Mouse (Mus musculus): Measurements from ENCODE around the gene Olfr675. TPM values are rescaled to one million over a fixed set of nuclear protein-coding genes. Genes with fewer than 3 reads are reported as not detected.
"Not testable (repeated sequence)": the region's sequence is repeated elsewhere in the genome, so short reads cannot be mapped to it uniquely, and the experiment has no call there.

Olfr675 gene
- total and polyA plus RNA-seq, 2 experiments from 2014 or later, result not detected

DNA sequence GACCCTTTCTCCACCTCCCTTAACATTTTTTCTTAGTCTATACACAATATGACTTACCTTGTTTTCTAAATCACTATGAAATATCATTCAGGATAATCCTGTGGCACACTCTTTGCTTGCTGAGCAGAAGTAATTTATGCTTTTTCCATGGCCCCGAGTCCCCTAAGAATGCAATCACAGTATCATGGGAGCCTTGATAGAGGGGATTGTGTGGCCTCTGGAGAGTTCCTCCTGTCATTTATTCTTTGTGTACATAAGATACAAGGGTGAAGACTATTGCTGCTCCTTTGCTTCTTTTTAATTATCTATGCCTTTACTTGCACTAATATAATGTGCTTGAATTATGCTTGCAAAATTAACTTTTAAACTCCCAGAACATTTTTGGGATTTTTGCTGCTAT, 49.2 kb downstream of the Olfr675 start, which contains the start of gene Olfr671:
Gene Olfr671 (minus strand): TSS at position 101 of the 400 bp plus-strand sequence.
- Histone ChIP-seq H3K4me1 (ENCODE audit: insufficient read depth) (no peaks in the 10 kb centered on the region), H3K36me3 (ENCODE audit: insufficient read depth) (no peaks in the 10 kb centered on the region), H3K4me3 (ENCODE audit: low read depth, low read length) (no peak within 1 kb of the TSS), H3K4me2 (ENCODE audit: low read depth) (no peak within 1 kb of the TSS), H3K9ac (no peak within 1 kb of the TSS), H3K9me3 (ENCODE audit: low read length) (no peaks in the 10 kb centered on the region), H3K27ac (ENCODE audit: low read depth, low read length) (no peak within 1 kb of the TSS), H3K27me3 (ENCODE audit: insufficient read depth, low read length) (no peaks in the 10 kb centered on the region)
- WGBS, result 77% methylated on average over 1 of the region's 1 CpGs
- ATAC-seq (no peak), DNase-seq (no peak)
- TF ChIP-seq CTCF (IDR thresholded peaks at IDR 0.05; ENCODE audit: low read depth), result no peak

DNA sequence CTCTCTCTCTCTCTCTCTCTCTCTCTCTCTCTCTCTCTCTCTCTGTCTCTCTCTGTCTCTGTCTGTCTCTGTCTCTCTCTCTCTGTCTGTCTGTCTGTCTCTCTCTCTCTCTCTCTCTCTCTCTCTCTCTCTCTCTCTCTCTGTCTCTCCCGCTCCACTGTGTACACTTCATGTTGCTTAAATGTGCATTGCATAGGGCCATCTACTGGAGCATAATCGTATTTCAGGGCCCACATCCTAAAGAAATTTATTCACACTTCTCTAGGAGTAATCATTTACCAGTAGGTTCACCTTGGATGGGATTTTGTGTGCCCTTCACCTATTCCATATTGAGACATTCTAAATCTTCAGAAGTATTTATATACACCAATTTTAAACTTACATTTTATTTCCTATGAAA, 55.8 kb downstream of the Olfr675 start:
- not testable (repeated sequence) for H3K4me3 ChIP-seq (ENCODE audit: low read depth, low read length); H3K27ac ChIP-seq (ENCODE audit: low read depth, low read length); H3K4me2 ChIP-seq (ENCODE audit: low read depth); H3K9ac ChIP-seq; H3K4me1 ChIP-seq (ENCODE audit: insufficient read depth); H3K9me3 ChIP-seq (ENCODE audit: low read length); H3K36me3 ChIP-seq (ENCODE audit: insufficient read depth); ATAC-seq; DNase-seq; H3K27me3 ChIP-seq (ENCODE audit: insufficient read depth, low read length)
- WGBS, result 78% methylated on average over 2 of the region's 2 CpGs

Other genes with a start within 250 kb of the Olfr675 start
- not detected in 2 replicates for gene Usp17lb, start 185.9 kb downstream of the Olfr675 start, total RNA-seq (2014; rRNA removed)
- not detected in 2 replicates for gene Usp17lb, start 185.9 kb downstream of the Olfr675 start, polyA plus RNA-seq (2015; fragmentation: Nextera tagmentation; extraction: Ambion mirVana)
- gene Usp17la, start 171.5 kb downstream of the Olfr675 start, total RNA-seq (2014; rRNA removed), result not detected in 2 replicates
- not detected in 2 replicates for gene Usp17la, start 171.5 kb downstream of the Olfr675 start, polyA plus RNA-seq (2015; fragmentation: Nextera tagmentation; extraction: Ambion mirVana)
- gene Olfr665, start 150.4 kb downstream of the Olfr675 start, total RNA-seq (2014; rRNA removed), result not detected in 2 replicates
- gene Olfr665, start 150.4 kb downstream of the Olfr675 start, polyA plus RNA-seq (2015; fragmentation: Nextera tagmentation; extraction: Ambion mirVana), result not detected in 2 replicates
- not detected in 2 replicates for gene Olfr666, start 132.5 kb downstream of the Olfr675 start, total RNA-seq (2014; rRNA removed)
- not detected in 2 replicates for gene Olfr666, start 132.5 kb downstream of the Olfr675 start, polyA plus RNA-seq (2015; fragmentation: Nextera tagmentation; extraction: Ambion mirVana)
- not detected in 2 replicates for gene Olfr667, start 107.0 kb downstream of the Olfr675 start, total RNA-seq (2014; rRNA removed)
- not detected in 2 replicates for gene Olfr667, start 107.0 kb downstream of the Olfr675 start, polyA plus RNA-seq (2015; fragmentation: Nextera tagmentation; extraction: Ambion mirVana)
- gene Olfr668, start 100.4 kb downstream of the Olfr675 start, total RNA-seq (2014; rRNA removed), result not detected in 2 replicates
- gene Olfr668, start 100.4 kb downstream of the Olfr675 start, polyA plus RNA-seq (2015; fragmentation: Nextera tagmentation; extraction: Ambion mirVana), result not detected in 2 replicates
- not detected in 2 replicates for gene Olfr669, start 94.2 kb downstream of the Olfr675 start, total RNA-seq (2014; rRNA removed)
- not detected in 2 replicates for gene Olfr669, start 94.2 kb downstream of the Olfr675 start, polyA plus RNA-seq (2015; fragmentation: Nextera tagmentation; extraction: Ambion mirVana)
- gene Olfr670, start 65.8 kb downstream of the Olfr675 start, total RNA-seq (2014; rRNA removed), result not detected in 2 replicates
- gene Olfr670, start 65.8 kb downstream of the Olfr675 start, polyA plus RNA-seq (2015; fragmentation: Nextera tagmentation; extraction: Ambion mirVana), result not detected in 2 replicates
- not detected in 2 replicates for gene Olfr671, start 49.3 kb downstream of the Olfr675 start, total RNA-seq (2014; rRNA removed)
- gene Olfr671, start 49.3 kb downstream of the Olfr675 start, polyA plus RNA-seq (2015; fragmentation: Nextera tagmentation; extraction: Ambion mirVana), result not detected in 2 replicates
- not detected in 2 replicates for gene Olfr672, start 26.4 kb downstream of the Olfr675 start, total RNA-seq (2014; rRNA removed)
- gene Olfr672, start 26.4 kb downstream of the Olfr675 start, polyA plus RNA-seq (2015; fragmentation: Nextera tagmentation; extraction: Ambion mirVana), result not detected in 2 replicates
- gene Olfr676, start 4.2 kb upstream of the Olfr675 start, total RNA-seq (2014; rRNA removed), result not detected in 2 replicates
- not detected in 2 replicates for gene Olfr676, start 4.2 kb upstream of the Olfr675 start, polyA plus RNA-seq (2015; fragmentation: Nextera tagmentation; extraction: Ambion mirVana)
- gene Olfr677, start 22.9 kb upstream of the Olfr675 start, total RNA-seq (2014; rRNA removed), result not detected in 2 replicates
- not detected in 2 replicates for gene Olfr677, start 22.9 kb upstream of the Olfr675 start, polyA plus RNA-seq (2015; fragmentation: Nextera tagmentation; extraction: Ambion mirVana)
- not detected in 2 replicates for gene Olfr678, start 36.0 kb upstream of the Olfr675 start, total RNA-seq (2014; rRNA removed)
- gene Olfr678, start 36.0 kb upstream of the Olfr675 start, polyA plus RNA-seq (2015; fragmentation: Nextera tagmentation; extraction: Ambion mirVana), result not detected in 2 replicates
- gene Olfr679, start 52.7 kb upstream of the Olfr675 start, total RNA-seq (2014; rRNA removed), result not detected in 2 replicates
- gene Olfr679, start 52.7 kb upstream of the Olfr675 start, polyA plus RNA-seq (2015; fragmentation: Nextera tagmentation; extraction: Ambion mirVana), result not detected in 2 replicates
- not detected in 2 replicates for gene Olfr680-ps1, start 64.4 kb upstream of the Olfr675 start, total RNA-seq (2014; rRNA removed)
- gene Olfr680-ps1, start 64.4 kb upstream of the Olfr675 start, polyA plus RNA-seq (2015; fragmentation: Nextera tagmentation; extraction: Ambion mirVana), result not detected in 2 replicates
- not detected in 2 replicates for gene Olfr681, start 88.4 kb upstream of the Olfr675 start, total RNA-seq (2014; rRNA removed)
- not detected in 2 replicates for gene Olfr681, start 88.4 kb upstream of the Olfr675 start, polyA plus RNA-seq (2015; fragmentation: Nextera tagmentation; extraction: Ambion mirVana)
- gene Olfr683, start 118.6 kb upstream of the Olfr675 start, total RNA-seq (2014; rRNA removed), result not detected in 2 replicates
- gene Olfr683, start 118.6 kb upstream of the Olfr675 start, polyA plus RNA-seq (2015; fragmentation: Nextera tagmentation; extraction: Ambion mirVana), result not detected in 2 replicates
- not detected in 2 replicates for gene Olfr684, start 135.2 kb upstream of the Olfr675 start, total RNA-seq (2014; rRNA removed)
- not detected in 2 replicates for gene Olfr684, start 135.2 kb upstream of the Olfr675 start, polyA plus RNA-seq (2015; fragmentation: Nextera tagmentation; extraction: Ambion mirVana)
- not detected in 2 replicates for gene Olfr685, start 157.6 kb upstream of the Olfr675 start, total RNA-seq (2014; rRNA removed)
- gene Olfr685, start 157.6 kb upstream of the Olfr675 start, polyA plus RNA-seq (2015; fragmentation: Nextera tagmentation; extraction: Ambion mirVana), result not detected in 2 replicates
- gene Olfr686, start 179.0 kb upstream of the Olfr675 start, total RNA-seq (2014; rRNA removed), result not detected in 2 replicates
- not detected in 2 replicates for gene Olfr686, start 179.0 kb upstream of the Olfr675 start, polyA plus RNA-seq (2015; fragmentation: Nextera tagmentation; extraction: Ambion mirVana)